Mouse (Mus musculus) central nervous system, embryonic 18 days (tissue): ENCODE data around the gene Vmn2r83. TPM values are rescaled to one million over a fixed set of nuclear protein-coding genes. Genes with fewer than 3 reads are reported as not detected.

Source experiments
- polyA plus RNA-seq: library from polyadenylated mRNA; depleted of rRNA; stranded (reverse); fragments of >200 nt; gene quantifications from 2 replicates; pipeline ENCODE4 v1.2.3, GENCODE M21; 2012; rRNA removed

The Vmn2r83 gene
- polyA plus RNA-seq, result not detected in 2 replicates

DNA sequence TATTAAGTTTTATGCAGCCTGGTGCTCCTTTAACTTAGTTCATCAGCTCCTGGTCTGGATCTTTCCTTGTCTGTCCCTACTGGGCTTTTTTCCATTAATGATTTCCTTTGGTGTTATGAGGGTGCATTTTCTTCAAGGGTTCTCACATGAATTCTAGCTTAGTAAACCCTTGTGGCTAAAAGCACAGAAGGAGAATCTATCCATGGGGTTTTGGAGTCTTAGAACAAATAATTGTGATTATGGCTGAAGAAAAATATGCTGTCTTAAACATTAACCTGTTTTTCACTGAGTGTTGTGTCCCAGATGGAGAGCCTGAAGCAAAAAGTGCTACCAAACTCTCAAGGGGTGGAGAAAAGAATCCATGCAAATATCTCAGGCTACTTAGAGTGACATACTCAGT lies at the start of gene Vmn2r83:
TSS of gene Vmn2r83 (plus strand) at position 301 of the 400 bp plus-strand sequence.

DNA sequence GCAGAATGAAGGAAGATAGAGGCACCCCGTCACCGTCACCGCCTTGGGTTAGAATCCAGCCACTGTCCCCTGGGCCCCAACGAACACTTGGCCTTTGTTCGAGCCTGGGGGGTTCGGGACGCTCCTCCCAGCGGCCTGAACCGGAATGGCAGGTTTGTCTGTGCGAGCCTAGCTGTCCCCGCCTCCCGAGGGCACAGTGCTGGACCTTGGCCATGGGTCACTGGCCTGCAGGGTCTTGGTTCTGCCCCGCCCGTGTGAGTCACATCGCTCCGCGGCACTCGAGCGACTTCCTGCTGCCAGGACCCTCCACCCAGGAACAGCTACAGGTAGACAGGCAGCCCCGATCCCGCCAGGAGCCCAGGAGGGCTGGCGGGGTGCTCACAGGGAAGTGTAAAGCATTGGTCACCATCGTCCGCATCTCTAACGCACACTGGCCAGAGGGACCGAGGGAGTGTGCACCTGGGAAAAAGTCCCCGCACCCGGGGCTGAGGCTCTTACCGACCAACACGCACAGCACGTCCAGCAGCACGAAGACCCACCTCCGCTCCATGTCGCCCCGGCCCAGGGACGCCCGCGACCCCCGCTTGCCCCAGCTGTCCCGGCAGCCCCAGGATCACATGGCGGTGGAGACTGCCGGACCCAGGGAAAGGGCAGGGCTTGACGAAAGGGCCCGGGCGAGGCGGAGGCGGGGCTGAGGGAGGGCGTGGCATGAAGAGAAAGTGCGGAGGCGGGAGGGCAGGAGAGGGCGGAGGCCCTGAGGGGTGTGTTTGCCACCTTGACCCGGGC lies 64.8 kb downstream of the Vmn2r83 start, which contains the start of gene Plpp2:
TSS of gene Plpp2 (minus strand) at position 671 of the 786 bp plus-strand sequence.

Other genes starting within 250 kb of the Vmn2r83 start
- gene Vmn2r81, start 221.0 kb upstream of the Vmn2r83 start, polyA plus RNA-seq, result not detected in 2 replicates
- not detected in 2 replicates for gene Vmn2r82, start 112.2 kb upstream of the Vmn2r83 start, polyA plus RNA-seq
- gene Plpp2, start 65.1 kb downstream of the Vmn2r83 start, polyA plus RNA-seq, result 10.9 and 12.4 TPM in 2 replicates
- gene Mier2, start 86.5 kb downstream of the Vmn2r83 start, polyA plus RNA-seq, result 106 and 121 TPM in 2 replicates
- gene Theg, start 118.6 kb downstream of the Vmn2r83 start, polyA plus RNA-seq, result 0.09 TPM in 1 of 2 replicates, not detected in the other
- 16.1 and 17.1 TPM in 2 replicates for gene C2cd4c, start 145.3 kb downstream of the Vmn2r83 start, polyA plus RNA-seq
- 63.2 and 63.8 TPM in 2 replicates for gene Shc2, start 169.2 kb downstream of the Vmn2r83 start, polyA plus RNA-seq
- gene Odf3l2, start 177.0 kb downstream of the Vmn2r83 start, polyA plus RNA-seq, result 0.11 and 0.18 TPM in 2 replicates
- 0.33 and 0.56 TPM in 2 replicates for gene Madcam1, start 195.8 kb downstream of the Vmn2r83 start, polyA plus RNA-seq
- gene Tpgs1, start 200.6 kb downstream of the Vmn2r83 start, polyA plus RNA-seq, result 64.1 and 65.6 TPM in 2 replicates
- 85.1 and 93.1 TPM in 2 replicates for gene Cdc34, start 213.5 kb downstream of the Vmn2r83 start, polyA plus RNA-seq
- gene Gzmm, start 220.3 kb downstream of the Vmn2r83 start, polyA plus RNA-seq, result 2.0 and 2.2 TPM in 2 replicates
- 919 and 923 TPM in 2 replicates for gene Bsg, start 235.8 kb downstream of the Vmn2r83 start, polyA plus RNA-seq
- 22.0 and 26.6 TPM in 2 replicates for gene Hcn2, start 247.9 kb downstream of the Vmn2r83 start, polyA plus RNA-seq